Mouse (Mus musculus) layer of hippocampus, postnatal 36 days (tissue): ENCODE results near the gene Ryr2. TPM values are rescaled to one million over a fixed set of nuclear protein-coding genes. Genes with fewer than 3 reads are reported as not detected.
"Not testable (repeated sequence)": the region's sequence is repeated elsewhere in the genome, so short reads cannot be mapped to it uniquely, and the experiment has no call there.

Experiments used
- DNase-seq, 2 experiments: peaks; one replicate each; pipeline ENCODE4 v3.0.0; 2022
- total RNA-seq, 2 experiments: library from RNA; stranded (reverse); gene quantifications; 2 replicates each; pipeline ENCODE4 v1.2.3; 2021

Gene Ryr2
- 100 to 1,000 TPM; 237 to 265 TPM for total RNA-seq

GRCm38 (mm10) chr13:12106662-12107632 lies at the start of gene Ryr2:
TSS of gene Ryr2 (minus strand) at chr13:12106945.
- peak; percentile 67 to 75 for DNase-seq

- no peak for DNase-seq
These were observed 47.2 kb upstream of the Ryr2 start for GRCm38 (mm10) chr13:12153922-12154321.

GRCm38 (mm10) chr13:12146918-12147507 lies 40.3 kb upstream of the Ryr2 start:
- DNase-seq: no peak

- no peak for DNase-seq
These were observed 39.7 kb upstream of the Ryr2 start for GRCm38 (mm10) chr13:12146402-12146801.

GRCm38 (mm10) chr13:12143347-12143746 lies 36.6 kb upstream of the Ryr2 start:
- DNase-seq: no peak

- not testable (repeated sequence) for DNase-seq
These were observed 29.7 kb upstream of the Ryr2 start for GRCm38 (mm10) chr13:12136461-12136860.

- no peak for DNase-seq
These were observed 26.8 kb upstream of the Ryr2 start for GRCm38 (mm10) chr13:12133549-12133948.

GRCm38 (mm10) chr13:12132160-12132710 lies 25.5 kb upstream of the Ryr2 start:
- no peak for DNase-seq

- no peak for DNase-seq
These were observed 22.4 kb upstream of the Ryr2 start for GRCm38 (mm10) chr13:12129121-12129520.

GRCm38 (mm10) chr13:12126099-12126498 lies 19.4 kb upstream of the Ryr2 start:
- no peak for DNase-seq

- peak; percentile 27 to 39 for DNase-seq
These were observed 18.3 kb upstream of the Ryr2 start for GRCm38 (mm10) chr13:12124940-12125540.

- DNase-seq: no peak
These were observed 8.8 kb upstream of the Ryr2 start for GRCm38 (mm10) chr13:12115551-12115950.

GRCm38 (mm10) chr13:12114816-12115215 lies 8.1 kb upstream of the Ryr2 start:
- no peak for DNase-seq

GRCm38 (mm10) chr13:12108955-12109354 lies 2.2 kb upstream of the Ryr2 start:
- DNase-seq: no peak

GRCm38 (mm10) chr13:12105830-12106628 lies 716 bp downstream of the Ryr2 start:
- DNase-seq: peak; percentile 45 to 56

- DNase-seq: no peak
These were observed 1.4 kb downstream of the Ryr2 start for GRCm38 (mm10) chr13:12105231-12105829.

GRCm38 (mm10) chr13:12104318-12104717 lies 2.4 kb downstream of the Ryr2 start:
- no peak for DNase-seq

GRCm38 (mm10) chr13:12103017-12103416 lies 3.7 kb downstream of the Ryr2 start:
- DNase-seq: no peak

- DNase-seq: no peak
These were observed 7.3 kb downstream of the Ryr2 start for GRCm38 (mm10) chr13:12099446-12099845.

GRCm38 (mm10) chr13:12098981-12099380 lies 7.8 kb downstream of the Ryr2 start:
- no peak for DNase-seq

GRCm38 (mm10) chr13:12096382-12096932 lies 10.3 kb downstream of the Ryr2 start:
- no peak for DNase-seq
